Mouse (Mus musculus) erythroblast, adult 5-6 weeks (primary cell): ENCODE results near the gene Best3. TPM values are rescaled to one million over a fixed set of nuclear protein-coding genes. Genes with fewer than 3 reads are reported as not detected.

Source experiments
- ATAC-seq: replicated peaks from 2 replicates; pipeline ENCODE4 v1.8.0; 2016; ENCODE audit warnings: moderate number of reproducible peaks, mild to moderate bottlenecking, moderate TSS enrichment, inconsistent platforms; ENCODE audit not compliant: poor library complexity, low FRiP score, severe bottlenecking
- total RNA-seq, 2 experiments: library from RNA; stranded (forward) in 1 of 2; stranded (reverse) in 1 of 2; fragments of 150-400 nt in 1 of 2; fragments of 200-764, 138-1000 nt in 1 of 2; gene quantifications; 2 replicates each; pipeline versions ENCODE4 v1.2.3 to v1.2.4; 2015 to 2017; ENCODE audit warnings: low replicate concordance in 2 of 2

Gene Best3
- total RNA-seq (2015; ENCODE audit: low replicate concordance): not detected in 2 replicates
- not detected in 2 replicates for total RNA-seq (2017; ENCODE audit: low replicate concordance)

- ATAC-seq: no peak
Observed at GRCm38 (mm10) chr10:116986264-116987082, at the start of gene Best3. Gene Best3, plus strand, starts transcription at chr10:116986314.

GRCm38 (mm10) chr10:116943025-116943424 is 43.1 kb upstream of the Best3 start:
- ATAC-seq: peak; percentile 83

GRCm38 (mm10) chr10:116944144-116944543 is 42.0 kb upstream of the Best3 start:
- no peak for ATAC-seq

GRCm38 (mm10) chr10:116944940-116945339 is 41.2 kb upstream of the Best3 start:
- no peak for ATAC-seq

GRCm38 (mm10) chr10:116948414-116948813 is 37.7 kb upstream of the Best3 start:
- ATAC-seq: no peak

GRCm38 (mm10) chr10:116949111-116950008 is 36.8 kb upstream of the Best3 start:
- ATAC-seq: no peak

- peak; percentile 89 for ATAC-seq
Observed at GRCm38 (mm10) chr10:116950009-116950769, 35.9 kb upstream of the Best3 start, which contains the start of gene Rab3ip. Gene Rab3ip, minus strand, starts transcription at chr10:116950769.

- no peak for ATAC-seq
Observed at GRCm38 (mm10) chr10:116950886-116951285, 35.2 kb upstream of the Best3 start.

GRCm38 (mm10) chr10:116955191-116955590 is 30.9 kb upstream of the Best3 start:
- ATAC-seq: no peak

GRCm38 (mm10) chr10:116956483-116957158 is 29.5 kb upstream of the Best3 start:
- ATAC-seq: no peak

GRCm38 (mm10) chr10:116957867-116958551 is 28.1 kb upstream of the Best3 start:
- ATAC-seq: no peak

- no peak for ATAC-seq
Observed at GRCm38 (mm10) chr10:116962152-116962551, 24.0 kb upstream of the Best3 start.

- ATAC-seq: no peak
Observed at GRCm38 (mm10) chr10:116962803-116963202, 23.3 kb upstream of the Best3 start.

GRCm38 (mm10) chr10:116964084-116964483 is 22.0 kb upstream of the Best3 start:
- ATAC-seq: no peak

- ATAC-seq: no peak
Observed at GRCm38 (mm10) chr10:116964571-116964970, 21.5 kb upstream of the Best3 start.

GRCm38 (mm10) chr10:116965297-116965696 is 20.8 kb upstream of the Best3 start:
- ATAC-seq: no peak

- ATAC-seq: no peak
Observed at GRCm38 (mm10) chr10:116966065-116966464, 20.0 kb upstream of the Best3 start.

- ATAC-seq: no peak
Observed at GRCm38 (mm10) chr10:116968741-116969140, 17.4 kb upstream of the Best3 start.

- no peak for ATAC-seq
Observed at GRCm38 (mm10) chr10:116972509-116972908, 13.6 kb upstream of the Best3 start, which contains the start of gene Gm10271. Gene Gm10271, minus strand, starts transcription at chr10:116972609.
